In the genomic region with DNA sequence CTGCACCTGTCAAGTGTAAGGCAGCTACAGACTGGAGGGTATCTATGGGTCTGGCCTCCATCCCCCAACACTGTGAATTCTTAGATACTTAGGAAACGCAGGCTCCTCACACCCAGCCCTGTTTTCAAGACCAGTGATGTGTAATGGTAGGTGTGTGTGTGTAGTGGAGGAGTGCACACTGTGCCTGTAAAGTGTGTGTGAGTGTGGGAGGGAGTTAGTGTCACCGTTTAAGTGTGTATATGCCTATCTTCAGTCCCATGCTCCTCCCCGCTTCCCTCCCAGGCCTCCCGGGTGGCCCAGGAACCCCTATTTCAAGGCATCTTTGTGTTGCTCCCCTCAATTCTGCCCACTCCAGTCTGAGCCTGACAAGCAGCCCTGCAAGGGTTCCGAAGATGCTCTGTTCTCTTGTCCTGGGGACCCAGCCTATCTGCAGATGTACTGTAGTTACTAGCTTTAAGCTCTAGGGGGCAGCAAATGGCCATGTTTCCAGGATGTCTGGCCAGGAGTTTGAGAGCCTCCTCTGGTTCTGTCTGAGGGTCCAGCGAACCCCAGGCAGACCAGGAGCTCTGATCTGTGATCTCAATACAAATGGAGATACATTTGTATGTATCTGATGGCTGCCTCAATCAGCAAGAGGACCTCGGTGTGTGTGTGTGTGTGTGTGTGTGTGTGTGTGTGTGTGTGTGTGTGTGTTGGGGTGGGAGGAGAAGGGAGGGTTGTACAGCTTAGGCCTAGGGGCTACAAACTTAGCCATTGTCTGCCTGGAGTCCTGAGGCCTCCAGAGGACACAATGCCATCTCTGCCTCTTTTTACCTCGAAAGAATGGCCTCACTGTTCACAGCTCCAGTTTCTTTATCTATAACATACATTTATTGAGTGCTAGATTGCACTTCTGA, we compare ENCODE assay signal across 10 mouse cellular contexts.
DNase-seq lines count a peak whose midpoint lies in the region; ATAC-seq lines count a peak whose summit lies in the region.
"Had no signal": no experiment of that assay in that cellular context is flagged by ENCODE, and none has a peak within 500 bp of the region (broad histone marks: within the 10 kb centered on the region; RNA-seq: fewer than 3 reads in every experiment).

No protein-coding gene starts in this region.

- H3K27me3 ChIP-seq in intestine, embryonic 14.5 days (replicated peaks; ENCODE audit: control insufficient read depth, insufficient read depth, low read length): no peaks in the 10 kb centered on the region
- no peaks in the 10 kb centered on the region for H3K27me3 ChIP-seq in intestine, embryonic 15.5 days (replicated peaks)
- no peaks in the 10 kb centered on the region for H3K27me3 ChIP-seq in limb, embryonic 13.5 days
- H3K27me3 ChIP-seq in neural tube, embryonic 13.5 days: peaks cover 12% of the 10 kb centered on the region
- H3K27me3 ChIP-seq: neural tube, embryonic 12.5 days had no signal

- DNase-seq in intestine, embryonic 14.5 days (ENCODE audit: low spot score): peak; percentile 75
- DNase-seq in ZHBTc4 (ENCODE audit: low read depth, low spot score): peak; percentile 73
- peak; percentile 19 for DNase-seq in fibroblast of lung, adult 2 months (ENCODE audit: low read depth)
- DNase-seq in hindlimb bud, embryonic 11.5 days (ENCODE audit: extremely low spot score, low read depth, low spot score): peak; percentile 44
- peak; percentile 56 for DNase-seq in thymus, postnatal 25 days

- no peak overlapping the region for H3K4me2 ChIP-seq in intestine, embryonic 14.5 days (ENCODE audit: low read length)
- H3K4me2 ChIP-seq in intestine, embryonic 15.5 days (replicated peaks): no peak overlapping the region
- H3K4me2 ChIP-seq in limb, embryonic 13.5 days (replicated peaks): no peak overlapping the region
- no peak overlapping the region for H3K4me2 ChIP-seq in neural tube, embryonic 13.5 days
- H3K4me2 ChIP-seq: neural tube, embryonic 12.5 days had no signal

- H3K4me3 ChIP-seq in intestine, embryonic 14.5 days (ENCODE audit: low read depth, low read length): no peak overlapping the region
- H3K4me3 ChIP-seq in intestine, embryonic 15.5 days (replicated peaks): no peak overlapping the region
- H3K4me3 ChIP-seq in limb, embryonic 13.5 days: no peak overlapping the region
- H3K4me3 ChIP-seq in neural tube, embryonic 13.5 days: no peak overlapping the region
- H3K4me3 ChIP-seq: erythroblast, embryonic 14.5 days; neural tube, embryonic 12.5 days had no signal

- ATAC-seq in intestine, embryonic 14.5 days (replicated peaks; ENCODE audit: low FRiP score, low TSS enrichment, low read depth): peak; percentile 44
- ATAC-seq in intestine, embryonic 15.5 days: no peak; the same call in 1 of the 2 replicates
- ATAC-seq in limb, embryonic 13.5 days (ENCODE audit: low FRiP score, low read depth): peak; percentile 60; the same call in 1 of the 2 replicates
- ATAC-seq in neural tube, embryonic 13.5 days (ENCODE audit: low read depth): peak; percentile 76

- no peak overlapping the region for H3K9ac ChIP-seq in intestine, embryonic 14.5 days (ENCODE audit: low read length)
- H3K9ac ChIP-seq in intestine, embryonic 15.5 days: no peak overlapping the region
- H3K9ac ChIP-seq in limb, embryonic 13.5 days: no peak overlapping the region
- H3K9ac ChIP-seq in neural tube, embryonic 13.5 days: no peak overlapping the region
- H3K9ac ChIP-seq: neural tube, embryonic 12.5 days had no signal

- H3K27ac ChIP-seq in intestine, embryonic 14.5 days (ENCODE audit: low read depth): 0 out of 2 replicates have a peak overlapping the region, but pooled peaks have one; percentile 18
- H3K27ac ChIP-seq in intestine, embryonic 15.5 days: no peak overlapping the region
- no peak overlapping the region for H3K27ac ChIP-seq in limb, embryonic 13.5 days
- no peak overlapping the region for H3K27ac ChIP-seq in neural tube, embryonic 13.5 days (replicated peaks)
- H3K27ac ChIP-seq: neural tube, embryonic 12.5 days had no signal

- 0 out of 2 replicates have a peak, but pooled peaks cover 4% of the 10 kb centered on the region for H3K36me3 ChIP-seq in intestine, embryonic 14.5 days (ENCODE audit: control insufficient read depth, insufficient read depth, low read length)
- no peaks in the 10 kb centered on the region for H3K36me3 ChIP-seq in intestine, embryonic 15.5 days
- H3K36me3 ChIP-seq in limb, embryonic 13.5 days: peaks cover 31% of the 10 kb centered on the region
- 0 out of 2 replicates have a peak, but pooled peaks cover 5% of the 10 kb centered on the region for H3K36me3 ChIP-seq in neural tube, embryonic 13.5 days
- H3K36me3 ChIP-seq: neural tube, embryonic 12.5 days had no signal

- H3K9me3 ChIP-seq in intestine, embryonic 14.5 days (ENCODE audit: control insufficient read depth, low read length): no peaks in the 10 kb centered on the region
- no peaks in the 10 kb centered on the region for H3K9me3 ChIP-seq in intestine, embryonic 15.5 days
- no peaks in the 10 kb centered on the region for H3K9me3 ChIP-seq in limb, embryonic 13.5 days
- no peaks in the 10 kb centered on the region for H3K9me3 ChIP-seq in neural tube, embryonic 13.5 days
- H3K9me3 ChIP-seq: neural tube, embryonic 12.5 days had no signal

- 54% methylated on average over 8 of the region's 8 CpGs for WGBS in intestine, embryonic 14.5 days
- WGBS in intestine, embryonic 15.5 days: 48% methylated on average over 8 of the region's 8 CpGs
- WGBS in limb, embryonic 13.5 days: 43% methylated on average over 8 of the region's 8 CpGs
- 43% methylated on average over 8 of the region's 8 CpGs for WGBS in neural tube, embryonic 13.5 days

- H3K4me1 ChIP-seq in intestine, embryonic 14.5 days (replicated peaks; ENCODE audit: control insufficient read depth, insufficient read depth, low read length): peaks cover 7% of the 10 kb centered on the region
- H3K4me1 ChIP-seq in intestine, embryonic 15.5 days (replicated peaks): no peaks in the 10 kb centered on the region
- peaks cover 7% of the 10 kb centered on the region for H3K4me1 ChIP-seq in limb, embryonic 13.5 days
- no peaks in the 10 kb centered on the region for H3K4me1 ChIP-seq in neural tube, embryonic 13.5 days (replicated peaks)
- H3K4me1 ChIP-seq: neural tube, embryonic 12.5 days had no signal

Comparison
In these comparisons a context has a peak if more than half of its experiments do, and no peak if none do; other contexts are left out.
1. DNase-seq: peak in every context shown above with its lines; median percentile 75 in intestine, embryonic 14.5 days; 73 in ZHBTc4; 56 in thymus, postnatal 25 days; 44 in hindlimb bud, embryonic 11.5 days; 19 in fibroblast of lung, adult 2 months.